Mouse (Mus musculus) heart, postnatal 10 days (tissue): ENCODE data around the gene Trank1. TPM values are rescaled to one million over a fixed set of nuclear protein-coding genes. Genes with fewer than 3 reads are reported as not detected.

ENCODE experiments used
- DNase-seq, 2 experiments: peaks; one replicate each; pipeline ENCODE4 v3.0.0; 2021
- intact Hi-C: fragments of 180-260 bp; cut with DNase I; formaldehyde crosslinking; loops from one replicate; pipeline ENCODE4 v1.15.1; 2025
- total RNA-seq, 2 experiments: library from RNA; stranded (reverse); gene quantifications; 2 replicates each; pipeline ENCODE4 v1.2.3; 2021

Gene Trank1
- total RNA-seq, 2 experiments from 2014 or later = 0.02 TPM

- intact Hi-C loops = no loop called here
- DNase-seq = no peak
These were observed 12.9 kb upstream of the Trank1 start for GRCm38 (mm10) chr9:111298606-111299005.

- intact Hi-C loops = no loop called here
- DNase-seq = no peak
These were observed 9.2 kb upstream of the Trank1 start for GRCm38 (mm10) chr9:111302196-111302831.

- intact Hi-C loops = no loop called here
- no peak for DNase-seq
These were observed 7.5 kb upstream of the Trank1 start for GRCm38 (mm10) chr9:111304036-111304435.

DNA sequence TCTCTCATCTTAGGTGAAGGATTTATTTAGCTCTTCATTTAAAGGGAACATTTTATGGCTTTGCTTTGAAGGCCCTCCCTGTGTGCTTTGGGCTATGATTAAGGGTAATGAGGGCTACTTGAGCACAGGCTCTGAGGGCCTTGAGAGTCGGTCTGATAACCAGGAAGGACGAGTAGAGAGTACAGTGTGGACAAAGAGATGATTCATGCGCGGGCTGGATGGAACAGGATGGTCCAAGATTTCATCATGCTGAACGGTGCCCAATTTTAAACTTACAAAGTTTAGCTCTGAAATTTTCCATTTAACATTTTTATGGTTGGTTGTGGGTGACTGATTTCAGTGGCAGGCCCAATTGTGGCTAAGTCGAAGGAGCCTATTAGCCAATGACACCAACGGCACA lies 5.4 kb upstream of the Trank1 start:
- intact Hi-C loops = no loop called here
- no peak for DNase-seq

GRCm38 (mm10) chr9:111311843-111312441 lies 403 bp downstream of the Trank1 start:
- intact Hi-C loops = no loop called here
- no peak for DNase-seq

DNA sequence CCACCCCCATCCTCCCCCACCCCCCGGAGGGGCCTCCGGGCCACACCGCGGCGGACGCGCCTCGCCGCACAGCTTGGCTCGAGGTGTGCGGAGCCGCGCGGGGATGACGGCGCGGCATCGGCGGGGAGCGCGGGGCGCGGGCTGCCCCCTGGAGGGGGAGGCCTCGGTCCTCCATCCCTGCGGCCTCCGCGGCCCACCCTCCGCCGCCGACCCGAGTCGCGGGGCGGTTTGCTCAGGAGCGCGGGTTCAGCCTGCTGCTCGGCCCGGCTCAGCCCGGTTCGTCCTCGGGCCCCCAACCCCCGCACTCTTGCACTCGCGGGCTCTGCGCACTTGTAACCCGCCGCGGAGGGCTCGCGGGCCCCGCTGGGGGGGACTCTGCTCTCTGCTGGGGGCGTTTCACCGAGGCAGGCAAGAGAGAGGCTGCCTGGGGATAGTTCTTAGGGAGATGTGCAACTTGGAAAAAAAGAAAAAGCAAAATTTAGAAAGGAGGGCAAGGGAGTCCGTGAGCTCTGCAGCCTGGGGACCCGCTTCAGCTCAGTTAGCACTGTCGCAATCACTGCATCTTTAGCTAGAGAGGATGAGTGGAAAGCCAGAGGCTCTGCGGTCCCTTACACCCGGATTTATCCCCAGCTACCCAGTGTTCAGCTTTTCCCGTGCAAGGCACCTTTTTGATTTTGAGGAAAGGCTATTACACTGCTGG lies 1.1 kb downstream of the Trank1 start:
- intact Hi-C loops = no loop called here

DNA sequence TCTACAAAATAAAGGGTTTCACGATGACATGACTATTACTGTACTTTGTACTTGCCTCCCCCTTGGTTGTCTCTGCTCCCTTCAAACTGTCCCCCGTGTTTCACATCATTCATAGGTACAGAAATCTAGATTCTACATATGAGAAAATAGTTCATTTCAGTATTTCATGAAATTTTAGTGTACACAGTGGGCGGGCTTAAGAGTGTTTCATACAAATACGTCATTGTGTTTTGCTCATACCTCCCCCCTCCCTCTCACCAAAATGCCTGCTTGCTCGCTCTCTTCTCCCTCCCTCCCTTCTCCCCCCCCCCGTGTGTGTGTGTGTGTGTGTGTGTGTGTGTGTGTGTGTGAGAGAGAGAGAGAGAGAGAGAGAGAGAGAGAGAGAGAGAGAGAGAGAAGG lies 1.8 kb downstream of the Trank1 start:
- intact Hi-C loops = no loop called here
- DNase-seq = no peak

More for the DNA sequence above, 1.1 kb downstream of the Trank1 start:
- DNase-seq = no peak

DNA sequence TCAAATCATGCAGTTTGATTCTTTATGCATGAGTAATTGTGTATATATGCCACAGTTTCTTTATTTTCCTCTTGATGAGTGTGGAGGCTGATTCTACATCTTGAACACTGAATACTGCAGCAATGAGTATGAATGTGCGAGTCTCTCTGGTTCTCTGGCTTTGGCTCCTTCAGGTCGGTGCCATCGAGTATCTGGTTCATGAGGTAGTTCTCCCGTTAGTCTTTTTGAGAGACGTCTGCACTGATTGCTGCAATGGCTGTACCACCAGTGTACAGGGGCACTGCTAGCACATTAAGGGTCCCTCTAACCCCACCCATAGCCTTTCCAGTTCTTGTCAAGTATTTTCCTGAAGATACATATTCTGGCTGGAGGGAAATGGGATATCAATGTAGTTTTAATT lies 2.3 kb downstream of the Trank1 start:
- intact Hi-C loops = no loop called here
- DNase-seq = no peak

GRCm38 (mm10) chr9:111314219-111314618 lies 2.7 kb downstream of the Trank1 start:
- peak; percentile 33 to 65 for DNase-seq
- intact Hi-C loops = no loop called here

DNA sequence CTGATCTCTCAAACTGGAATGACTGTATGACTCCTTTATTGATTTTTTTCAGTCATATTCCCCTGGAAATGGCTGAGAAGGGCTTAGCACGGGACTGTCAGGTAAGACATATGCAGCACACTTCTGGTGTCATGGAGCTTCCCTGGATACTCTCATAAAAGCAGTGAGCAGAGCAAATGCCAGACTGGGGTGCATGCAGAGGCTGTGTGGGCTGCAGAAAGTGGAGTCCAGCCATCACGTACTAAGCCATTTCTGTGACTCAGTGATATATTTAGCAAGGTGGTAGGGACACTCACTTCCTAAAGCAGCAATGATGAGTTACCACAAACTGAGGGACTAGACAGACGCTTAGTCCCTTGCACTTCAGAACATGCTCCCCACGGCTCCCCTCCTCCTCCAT lies 9.4 kb downstream of the Trank1 start:
- intact Hi-C loops = no loop called here
- DNase-seq = no peak

GRCm38 (mm10) chr9:111324881-111325280 lies 13.3 kb downstream of the Trank1 start:
- intact Hi-C loops = no loop called here
- DNase-seq = peak; percentile 9 to 14

DNA sequence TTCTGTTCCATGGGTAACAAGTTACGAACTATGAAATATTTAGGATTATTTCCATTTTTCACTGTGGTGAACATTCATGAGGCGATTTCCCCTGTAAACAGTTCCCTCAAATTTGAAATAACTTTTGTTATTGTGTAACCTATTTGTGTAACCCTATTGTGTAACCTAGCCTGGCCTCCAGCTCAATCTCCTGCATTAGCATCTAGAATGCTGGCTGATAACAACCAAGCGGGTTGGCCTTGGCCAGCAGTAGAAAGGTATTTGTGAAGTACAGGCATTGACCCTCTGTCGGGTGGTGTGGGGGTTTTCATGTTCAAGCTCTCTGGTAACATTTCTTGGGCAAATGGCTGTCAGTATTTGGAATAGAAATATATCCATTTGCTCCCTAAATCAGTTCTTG lies 18.3 kb downstream of the Trank1 start:
- DNase-seq = no peak
- intact Hi-C loops = no loop called here

DNA sequence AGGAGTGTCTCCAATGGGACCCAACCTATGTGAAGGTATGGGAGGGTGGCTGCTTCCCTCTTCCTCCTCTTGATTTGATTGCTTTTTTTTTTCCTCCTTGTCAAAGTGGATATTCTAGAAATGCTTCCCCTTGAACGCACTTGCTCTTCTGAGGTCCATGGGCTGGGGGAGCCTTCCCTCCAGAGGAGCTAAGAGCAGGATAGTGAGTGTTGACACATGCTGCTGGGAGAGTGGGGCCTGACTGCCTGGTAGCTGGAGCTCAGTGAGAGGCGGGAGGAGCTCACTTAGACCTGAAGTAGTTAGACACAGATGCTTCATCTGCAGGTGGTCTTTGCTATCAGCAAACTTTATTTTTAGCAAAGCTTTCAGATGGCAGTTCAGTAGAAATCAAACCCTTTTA lies 22.3 kb downstream of the Trank1 start:
- no peak for DNase-seq

GRCm38 (mm10) chr9:111334555-111335164 lies 23.1 kb downstream of the Trank1 start:
- intact Hi-C loops = no loop called here
- no peak for DNase-seq

More for the DNA sequence above, 22.3 kb downstream of the Trank1 start:
- intact Hi-C loops = no loop called here

DNA sequence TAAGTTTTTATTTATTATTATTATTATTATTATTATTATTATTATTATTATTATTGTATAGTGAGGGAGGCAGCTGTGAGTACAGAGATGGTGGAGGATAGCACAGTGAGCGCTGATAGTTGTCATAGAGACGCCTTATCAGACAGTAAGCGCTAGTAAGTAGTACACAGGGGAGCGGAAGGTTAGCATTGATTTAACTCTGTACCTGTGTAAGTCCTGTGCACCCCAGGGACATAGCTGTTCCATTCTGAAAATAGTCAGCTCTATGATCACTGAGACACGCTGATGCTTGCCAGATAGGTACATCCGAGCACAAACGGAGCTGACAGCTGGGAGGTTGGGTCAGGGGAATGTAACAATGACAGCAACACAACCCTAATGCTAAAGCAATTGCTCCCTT lies 39.7 kb downstream of the Trank1 start:
- intact Hi-C loops = no loop called here
- DNase-seq = no peak

DNA sequence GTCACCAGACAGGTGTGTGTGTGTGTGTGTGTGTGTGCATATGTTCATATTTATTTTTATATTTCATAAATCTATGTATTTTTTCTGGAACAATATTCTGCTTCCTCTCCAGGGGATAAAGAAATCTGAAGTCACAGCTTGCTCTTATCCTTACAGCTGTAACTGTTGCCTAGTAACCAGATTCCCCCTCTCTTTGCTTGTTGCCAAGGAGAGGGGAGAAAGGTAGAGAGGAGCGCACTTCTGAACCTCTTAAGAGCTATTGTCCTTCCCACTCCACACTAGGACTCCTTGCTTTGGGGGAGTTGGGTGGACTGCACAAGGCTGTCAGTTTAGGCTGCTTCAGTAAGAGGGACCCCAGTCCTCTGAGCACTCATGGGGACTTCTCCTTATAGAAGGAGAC lies 40.1 kb downstream of the Trank1 start:
- intact Hi-C loops = no loop called here

GRCm38 (mm10) chr9:111352646-111353045 lies 41.1 kb downstream of the Trank1 start:
- intact Hi-C loops = no loop called here
- no peak for DNase-seq

More for the DNA sequence above, 40.1 kb downstream of the Trank1 start:
- DNase-seq = no peak

DNA sequence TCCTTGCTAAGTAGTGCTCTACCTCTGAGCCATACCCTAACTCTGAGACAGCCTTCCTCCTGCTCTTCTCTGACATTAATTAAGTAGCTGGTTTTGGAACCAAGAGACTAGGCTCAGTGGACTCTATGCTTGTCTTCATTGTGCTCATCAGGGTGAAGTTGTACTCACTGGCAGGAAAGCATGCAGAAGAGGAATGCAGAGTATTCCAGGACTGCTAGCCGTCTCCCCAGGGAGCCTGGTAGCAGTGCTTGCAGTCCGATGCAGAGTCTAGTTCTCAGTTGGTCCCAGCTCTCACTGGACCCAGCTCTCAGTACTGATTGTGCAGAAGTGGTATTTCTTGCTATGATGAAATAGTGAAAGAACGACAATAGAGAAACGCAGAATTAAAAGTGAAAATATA lies 43.5 kb downstream of the Trank1 start:
- no peak for DNase-seq
- intact Hi-C loops = loop anchor here (5.0 kb wide), 1 partner anchor 562 kb away; no protein-coding TSS in a partner anchor

DNA sequence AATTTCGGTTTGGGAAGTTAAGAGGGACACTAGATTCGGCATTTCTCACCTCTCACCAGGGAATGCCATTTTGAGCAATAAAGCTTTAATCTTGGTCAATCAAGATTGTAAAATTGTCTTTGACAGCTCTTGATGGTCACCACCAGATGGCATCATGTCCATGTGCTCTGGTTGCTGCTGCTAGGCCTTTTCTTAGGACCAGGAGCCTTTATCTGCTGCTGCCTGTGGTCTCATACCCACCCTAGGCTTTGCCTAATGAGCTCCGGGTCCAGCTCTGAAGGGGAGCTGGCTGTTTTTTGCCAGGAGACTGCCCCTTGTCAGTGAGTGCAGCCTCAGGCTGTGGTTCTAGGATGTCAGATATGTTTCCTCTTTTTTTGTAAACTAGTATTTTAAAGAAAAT lies 44.8 kb downstream of the Trank1 start:
- DNase-seq = peak; percentile 9 to 22
- intact Hi-C loops = loop anchor here (1.0 to 5.0 kb wide), 2 partner anchors 123 to 561 kb away; no protein-coding TSS in a partner anchor

- no peak for DNase-seq
- intact Hi-C loops = no loop called here
These were observed 52.1 kb downstream of the Trank1 start for GRCm38 (mm10) chr9:111363656-111364055.

DNA sequence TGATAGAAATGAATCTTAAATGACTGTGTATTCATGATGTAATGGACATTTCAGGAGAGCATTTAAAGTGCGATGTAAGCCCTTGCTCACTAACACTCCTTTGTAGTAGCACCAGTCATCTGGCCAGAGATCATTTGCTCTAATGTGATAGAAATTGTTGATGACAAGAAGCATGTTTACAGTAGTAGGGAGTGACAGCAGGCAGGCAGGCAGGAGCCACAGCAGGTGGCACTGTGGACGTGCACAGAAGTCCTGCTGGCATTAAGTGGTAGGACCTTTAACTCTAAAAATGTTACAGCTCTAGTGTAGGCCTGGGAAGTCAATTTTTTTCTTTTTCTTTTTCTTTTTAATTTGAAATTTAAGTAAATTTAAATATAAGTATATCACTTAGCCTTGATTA lies 56.2 kb downstream of the Trank1 start:
- DNase-seq = no peak
- intact Hi-C loops = no loop called here

DNA sequence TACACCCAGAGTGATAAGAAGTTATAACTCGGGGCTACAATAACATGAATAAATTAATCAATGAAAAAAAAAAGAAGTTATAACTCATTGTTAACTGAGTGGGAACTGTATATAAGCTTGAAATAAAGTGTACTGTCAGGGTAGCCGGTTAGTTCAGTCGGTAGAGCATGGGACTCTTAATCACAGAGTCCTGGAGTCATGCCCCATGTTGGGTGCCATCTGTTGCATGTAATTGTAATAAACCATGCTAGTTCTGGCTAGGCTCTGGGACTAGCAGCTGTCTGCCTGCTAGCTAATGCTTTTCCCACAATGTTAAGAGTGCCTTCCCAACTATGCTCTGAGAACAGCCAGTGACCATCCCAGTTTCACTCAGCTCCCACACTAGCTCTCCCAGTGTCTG lies 60.5 kb downstream of the Trank1 start:
- DNase-seq = no peak
- intact Hi-C loops = no loop called here
